Mouse (Mus musculus): ENCODE measurements around the gene Eif2b5.

DNA sequence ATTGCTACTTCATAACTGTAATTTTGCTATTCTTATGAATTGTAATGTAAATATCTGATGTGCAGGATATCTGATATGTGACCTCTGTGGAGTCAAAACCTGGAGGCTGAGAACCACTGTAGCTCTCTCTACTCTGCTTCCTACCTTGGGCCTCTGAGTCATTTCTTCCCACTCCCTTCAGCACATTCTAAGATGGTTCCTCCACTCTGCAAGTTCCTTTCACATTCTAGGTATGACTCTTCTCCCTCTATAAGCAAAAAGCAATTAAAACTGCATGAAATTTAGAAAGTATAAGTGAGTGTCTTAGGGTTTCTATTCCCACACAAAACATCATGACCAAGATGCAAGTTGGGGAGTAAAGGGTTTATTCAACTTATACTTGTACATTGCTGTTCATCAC is 33.9 kb upstream of the Eif2b5 start:
- TF ChIP-seq CTCF (IDR thresholded peaks at IDR 0.05) (no peak), EP300 (IDR thresholded peaks at IDR 0.05) (no peak)

Measured in lung, postnatal 0 days (tissue).